Mouse (Mus musculus): Measurements from ENCODE around the gene Znrd1as. TPM values are rescaled to one million over a fixed set of nuclear protein-coding genes. Genes with fewer than 3 reads are reported as not detected.
A peak's percentile ranks its signal among the peaks of the same experiment; 100 is the strongest.

Znrd1as gene
- polyA plus RNA-seq, 3 experiments from 2014 or later, result 2.7 to 8.0 (median 8.0) TPM

- no peak for ATAC-seq
Measured at GRCm38 (mm10) chr17:36997033-36997735, 38.8 kb downstream of the Znrd1as start.

GRCm38 (mm10) chr17:36998477-36998876 is 40.1 kb downstream of the Znrd1as start:
- ATAC-seq, result no peak

GRCm38 (mm10) chr17:37000863-37001262 is 42.5 kb downstream of the Znrd1as start, which contains the start of gene Zfp57:
Zfp57 (plus strand) TSS chr17:37001163.
- ATAC-seq, result no peak

DNA sequence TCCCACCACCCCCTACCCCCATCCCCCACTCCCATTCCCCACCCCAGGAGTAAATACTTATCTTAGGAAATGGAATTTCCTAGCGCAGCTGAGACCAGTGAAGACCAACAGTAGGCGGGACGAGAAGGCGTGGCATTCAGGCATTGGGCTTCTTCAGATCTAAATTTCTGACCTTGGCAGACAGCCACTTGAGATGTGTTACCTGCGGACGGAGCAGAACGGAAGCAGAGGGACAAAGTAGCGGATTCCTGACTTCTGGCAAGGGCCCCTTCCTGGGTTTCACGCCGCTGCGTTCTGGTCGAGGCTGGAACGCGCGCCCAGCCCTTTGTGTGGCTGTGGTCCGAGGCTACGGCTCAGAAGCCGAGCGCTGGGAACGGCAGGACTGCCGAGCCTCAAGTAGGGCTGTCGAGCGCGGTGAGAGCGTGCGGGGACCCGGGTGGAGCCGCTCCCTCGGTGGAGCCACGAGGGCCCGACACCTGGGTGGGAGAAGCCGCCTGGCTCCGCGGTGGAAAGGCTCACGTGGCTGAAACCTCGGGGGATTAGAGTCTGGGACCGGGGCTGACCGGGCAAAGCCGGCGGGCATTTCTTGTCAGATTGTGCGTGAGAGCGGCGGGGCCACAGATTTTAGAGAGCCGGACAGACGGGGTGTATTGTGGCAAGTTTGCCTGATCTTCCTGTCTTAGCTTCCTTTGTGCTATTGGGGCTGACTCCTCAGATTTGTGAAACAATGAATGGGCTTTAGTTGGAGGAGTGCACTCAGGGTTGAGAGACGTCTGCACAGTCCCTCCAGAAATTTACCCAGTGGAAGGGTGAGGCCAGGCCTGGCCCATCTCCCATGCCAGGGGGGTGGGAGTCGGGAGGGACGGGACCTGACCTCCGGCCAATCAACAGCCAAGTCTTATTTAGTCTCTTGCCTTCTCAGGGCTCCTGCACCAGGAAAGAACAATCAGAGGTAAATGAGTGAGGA is 44.3 kb downstream of the Znrd1as start:
- ATAC-seq, result no peak

DNA sequence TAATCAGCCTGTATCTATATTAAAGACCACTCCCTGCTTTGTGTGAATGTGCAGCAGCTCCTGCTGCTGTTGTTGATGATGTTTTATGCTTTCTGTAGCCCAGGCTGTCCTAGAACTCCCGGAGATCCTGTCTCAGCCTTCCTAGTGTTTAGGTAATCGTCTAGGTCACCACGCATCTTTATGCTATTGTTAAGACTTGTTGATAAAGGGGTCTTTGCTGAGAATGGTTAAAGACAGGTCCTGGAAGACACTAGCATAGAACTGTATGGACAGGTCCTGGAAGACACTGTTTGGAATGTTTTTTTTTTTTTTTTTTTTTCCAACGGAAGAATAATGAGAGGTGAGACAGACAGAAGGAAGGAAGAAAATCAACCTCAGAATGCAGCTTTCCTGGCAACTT is 45.0 kb downstream of the Znrd1as start:
- no peak for ATAC-seq

GRCm38 (mm10) chr17:37008161-37008560 is 49.8 kb downstream of the Znrd1as start:
- no peak for ATAC-seq

DNA sequence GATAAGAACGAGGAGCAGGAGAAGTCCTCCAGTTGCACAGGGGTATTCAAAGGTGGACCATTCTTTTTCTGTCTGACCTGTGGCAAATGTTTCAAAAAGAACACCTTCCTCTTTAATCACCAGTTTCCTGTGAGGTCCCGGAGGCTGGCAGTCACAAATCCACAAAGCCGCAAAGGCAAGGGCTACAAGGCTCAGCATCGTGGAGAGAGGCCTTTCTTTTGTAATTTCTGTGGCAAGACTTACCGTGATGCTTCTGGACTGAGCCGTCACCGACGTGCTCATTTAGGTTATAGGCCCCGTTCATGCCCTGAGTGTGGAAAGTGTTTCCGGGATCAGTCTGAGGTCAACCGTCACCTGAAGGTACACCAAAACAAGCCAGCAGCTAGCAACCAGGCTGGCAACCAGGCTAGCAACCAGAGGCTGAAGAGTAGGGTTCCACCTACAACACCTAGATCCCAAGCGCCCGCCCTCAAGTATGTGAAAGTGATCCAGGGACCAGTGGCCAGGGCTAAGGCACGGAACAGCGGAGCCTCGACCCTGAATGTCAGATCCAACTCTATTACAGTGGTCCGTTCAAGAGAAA is 51.2 kb downstream of the Znrd1as start:
- ATAC-seq, result peak; percentile 28

GRCm38 (mm10) chr17:37011719-37012118 is 53.3 kb downstream of the Znrd1as start:
- ATAC-seq, result no peak

- ATAC-seq, result no peak
Measured at GRCm38 (mm10) chr17:37012141-37012540, 53.7 kb downstream of the Znrd1as start.

Other genes starting within 250 kb of the Znrd1as start
- gene H2-M10.5, start 185.7 kb upstream of the Znrd1as start, polyA plus RNA-seq (2017; shearing (Covaris generic)), result not detected
- not detected for gene H2-M10.6, start 146.4 kb upstream of the Znrd1as start, polyA plus RNA-seq (2017; shearing (Covaris generic))
- 10 to 100 TPM; 59.1 to 61.1 (median 60.5) TPM for gene Trim26, start 121.5 kb upstream of the Znrd1as start, polyA plus RNA-seq (2017; shearing (Covaris generic))
- under 1 TPM; 0.32 to 0.47 (median 0.33) TPM for gene Trim15, start 91.4 kb upstream of the Znrd1as start, polyA plus RNA-seq (2017; shearing (Covaris generic))
- not detected for gene Trim10, start 89.0 kb upstream of the Znrd1as start, polyA plus RNA-seq (2017; shearing (Covaris generic))
- gene Trim40, start 68.5 kb upstream of the Znrd1as start, polyA plus RNA-seq (2017; shearing (Covaris generic)), result not detected
- gene Trim31, start 60.5 kb upstream of the Znrd1as start, polyA plus RNA-seq (2017; shearing (Covaris generic)), result not detected
- not detected for gene Rnf39, start 15.7 kb upstream of the Znrd1as start, polyA plus RNA-seq (2017; shearing (Covaris generic))
- 100 to 1,000 TPM; 206 to 226 (median 211) TPM for gene Ppp1r11, start 6.9 kb upstream of the Znrd1as start, polyA plus RNA-seq (2017; shearing (Covaris generic))
- gene Znrd1, start within 50 bp of the Znrd1as start, polyA plus RNA-seq (2017; shearing (Covaris generic)), result 10 to 100 TPM; 71.2 to 90.2 (median 83.7) TPM
- gene 2410137M14Rik, start 22.6 kb downstream of the Znrd1as start, polyA plus RNA-seq (2017; shearing (Covaris generic)), result not detected
- gene H2-M5, start 30.9 kb downstream of the Znrd1as start, polyA plus RNA-seq (2017; shearing (Covaris generic)), result under 1 TPM in 2 of 3 experiments, not detected in 1; 0.16 to 0.39 TPM
- not detected for gene Zfp57, start 42.6 kb downstream of the Znrd1as start, polyA plus RNA-seq (2017; shearing (Covaris generic))
- gene Mog, start 64.8 kb downstream of the Znrd1as start, polyA plus RNA-seq (2017; shearing (Covaris generic)), result not detected
- gene Gabbr1, start 87.4 kb downstream of the Znrd1as start, polyA plus RNA-seq (2017; shearing (Covaris generic)), result 1 to 10 TPM; 4.1 to 8.0 (median 7.4) TPM
- gene Olfr90, start 129.9 kb downstream of the Znrd1as start, polyA plus RNA-seq (2017; shearing (Covaris generic)), result under 1 TPM in 2 of 3 experiments, not detected in 1; 0.16 to 0.20 TPM
- gene Olfr91, start 139.7 kb downstream of the Znrd1as start, polyA plus RNA-seq (2017; shearing (Covaris generic)), result under 1 TPM in 1 of 3 experiments, not detected in 2; 0.15 TPM
- gene Olfr92, start 161.5 kb downstream of the Znrd1as start, polyA plus RNA-seq (2017; shearing (Covaris generic)), result not detected
- not detected for gene Olfr93, start 202.9 kb downstream of the Znrd1as start, polyA plus RNA-seq (2017; shearing (Covaris generic))
- gene Ubd, start 235.3 kb downstream of the Znrd1as start, polyA plus RNA-seq (2017; shearing (Covaris generic)), result 1 to 10 TPM in 1 of 3 experiments, under 1 TPM in 1, not detected in 1; 0.62 to 1.6 TPM
- not detected for gene Olfr94, start 242.4 kb downstream of the Znrd1as start, polyA plus RNA-seq (2017; shearing (Covaris generic))

Data from inflammation-experienced regulatory T-cells, adult 6 months (primary cell).